Mouse (Mus musculus) midbrain, postnatal 0 days (tissue): ENCODE measurements at regions not wholly inside any gene's neighbourhood (a gene's known extent, or its start where the extent isn't known, plus 50 kb on each side); places are given as distances from the start of the nearest gene placed in this dataset.
"Not testable (repeated sequence)": the region's sequence is repeated elsewhere in the genome, so short reads cannot be mapped to it uniquely, and the experiment has no call there.

Experiments used
- ATAC-seq: fragments of 200-750 bp; cut with Nextera tagmentation; 2 replicates; pipeline ENCODE4 v1.8.0; 2017; ENCODE audit warnings: moderate number of reproducible peaks, mild to moderate bottlenecking, moderate TSS enrichment, moderate library complexity; ENCODE audit not compliant: low FRiP score
- DNase-seq: peaks from one replicate; pipeline ENCODE4 v3.0.0-alpha.2; 2015; ENCODE audit warnings: low spot score
- H3K27ac ChIP-seq: fragments of 300-500 bp; sonication (generic); 2 replicates; pipeline ENCODE4 v1.5.1; 2014; ENCODE audit warnings: low read depth, mild to moderate bottlenecking, low read length, mixed read lengths
- H3K27me3 ChIP-seq: fragments of 300-500 bp; sonication (generic); 2 replicates; pipeline ENCODE4 v1.6.1; 2014; ENCODE audit warnings: low read length, control low read depth, mixed read lengths; ENCODE audit not compliant: insufficient read depth
- H3K36me3 ChIP-seq: fragments of 300-500 bp; sonication (generic); 2 replicates; pipeline ENCODE4 v1.6.1; 2014; ENCODE audit warnings: low read length, control low read depth, mixed read lengths; ENCODE audit not compliant: insufficient read depth
- H3K4me1 ChIP-seq: fragments of 300-500 bp; sonication (generic); 2 replicates; pipeline ENCODE4 v1.6.1; 2014; ENCODE audit warnings: mild to moderate bottlenecking, control low read depth, antibody characterized with exemption, low read length, mixed read lengths; ENCODE audit not compliant: insufficient read depth
- H3K4me2 ChIP-seq: fragments of 300-500 bp; sonication (generic); 2 replicates; pipeline ENCODE4 v1.6.1; 2014; ENCODE audit warnings: low read depth, mild to moderate bottlenecking, low read length, mixed read lengths; ENCODE audit not compliant: poor library complexity, severe bottlenecking
- H3K4me3 ChIP-seq: fragments of 300-500 bp; sonication (generic); 2 replicates; pipeline ENCODE4 v1.5.1; 2014; ENCODE audit warnings: low read depth, mild to moderate bottlenecking, low read length, moderate library complexity
- H3K9ac ChIP-seq: fragments of 300-500 bp; sonication (generic); replicated peaks from 2 replicates; pipeline ENCODE4 v1.6.1; 2014; ENCODE audit warnings: mild to moderate bottlenecking, low read length, moderate library complexity, mixed read lengths; ENCODE audit not compliant: poor library complexity, severe bottlenecking
- H3K9me3 ChIP-seq: fragments of 300-500 bp; sonication (generic); 2 replicates; pipeline ENCODE4 v1.6.1; 2016; ENCODE audit warnings: low read length, control low read depth
- CTCF ChIP-seq: IDR thresholded peaks from 2 replicates; pipeline ENCODE4 v1.5.1; 2016; ENCODE audit warnings: antibody characterized with exemption, mild to moderate bottlenecking
- WGBS: fragments of 180-500 bp; shearing (Covaris S2); extraction: QIAGEN DNeasy Blood & Tissue Kit; methylation state at CpG from one replicate; pipeline ENCODE4 v1.1.7; 2014; 5-methylcytosine and 5-hydroxymethylcytosine counted together

GRCm38 (mm10) chr3:98968811-98969210 is 75.8 kb upstream of the Hao2 start:
- no peak for TF ChIP-seq CTCF
- ATAC-seq = no peak
- Histone ChIP-seq H3K4me2 (no peak overlapping the region), H3K9ac (no peak overlapping the region), H3K36me3 (no peaks in the 10 kb centered on the region), H3K27ac (no peak overlapping the region), H3K4me3 (no peak overlapping the region), H3K27me3 (no peaks in the 10 kb centered on the region), H3K9me3 (no peaks in the 10 kb centered on the region), H3K4me1 (no peaks in the 10 kb centered on the region)
- peak; percentile 46 for DNase-seq
- WGBS = 9% methylated on average over 4 of the region's 4 CpGs

GRCm38 (mm10) chr3:98975777-98976176 is 82.7 kb upstream of the Hao2 start:
- 7% methylated on average over 3 of the region's 3 CpGs for WGBS
- no peak overlapping the region for H3K27ac ChIP-seq
- peak; percentile 75 for TF ChIP-seq CTCF
- no peaks in the 10 kb centered on the region for H3K9me3 ChIP-seq
- H3K36me3 ChIP-seq = no peaks in the 10 kb centered on the region
- DNase-seq = peak; percentile 69
- H3K27me3 ChIP-seq = no peaks in the 10 kb centered on the region
- no peak overlapping the region for H3K4me3 ChIP-seq
- no peaks in the 10 kb centered on the region for H3K4me1 ChIP-seq
- ATAC-seq = no peak
- H3K4me2 ChIP-seq = no peak overlapping the region
- H3K9ac ChIP-seq = no peak overlapping the region

- Histone ChIP-seq H3K4me2 (no peak overlapping the region), H3K36me3 (no peaks in the 10 kb centered on the region), H3K27ac (no peak overlapping the region), H3K4me1 (no peaks in the 10 kb centered on the region), H3K4me3 (no peak overlapping the region), H3K27me3 (no peaks in the 10 kb centered on the region), H3K9ac (no peak overlapping the region), H3K9me3 (no peaks in the 10 kb centered on the region)
- DNase-seq = no peak
- WGBS = 95% methylated on average over 1 of the region's 1 CpGs
- no peak for TF ChIP-seq CTCF
- no peak for ATAC-seq
These were observed 89.7 kb upstream of the Hao2 start for GRCm38 (mm10) chr3:98982787-98983186.

GRCm38 (mm10) chr3:98987266-98987665 is 94.2 kb upstream of the Hao2 start:
- H3K36me3 ChIP-seq, DNase-seq, H3K4me1 ChIP-seq, H3K27ac ChIP-seq, H3K27me3 ChIP-seq, H3K4me2 ChIP-seq, H3K4me3 ChIP-seq, ATAC-seq, H3K9me3 ChIP-seq, H3K9ac ChIP-seq: not testable (repeated sequence)
- 72% methylated on average over 2 of the region's 2 CpGs for WGBS

GRCm38 (mm10) chr3:98990801-98991200 is 97.8 kb upstream of the Hao2 start:
- DNase-seq = peak; percentile 75
- Histone ChIP-seq H3K36me3 (no peaks in the 10 kb centered on the region), H3K9ac (no peak overlapping the region), H3K4me3 (no peak overlapping the region), H3K4me1 (no peaks in the 10 kb centered on the region), H3K27ac (no peak overlapping the region), H3K27me3 (no peaks in the 10 kb centered on the region), H3K9me3 (no peaks in the 10 kb centered on the region), H3K4me2 (no peak overlapping the region)
- peak; percentile 78; the same call in 1 of the 2 replicates for ATAC-seq
- 21% methylated on average over 10 of the region's 10 CpGs for WGBS
- no peak for TF ChIP-seq CTCF

GRCm38 (mm10) chr3:98991276-98991675 is 98.2 kb upstream of the Hao2 start:
- Histone ChIP-seq H3K9me3 (no peaks in the 10 kb centered on the region), H3K9ac (no peak overlapping the region), H3K4me3 (no peak overlapping the region), H3K27me3 (no peaks in the 10 kb centered on the region), H3K4me2 (no peak overlapping the region), H3K36me3 (no peaks in the 10 kb centered on the region), H3K4me1 (no peaks in the 10 kb centered on the region), H3K27ac (no peak overlapping the region)
- no peak for TF ChIP-seq CTCF
- ATAC-seq = no peak
- WGBS = 75% methylated on average over 6 of the region's 6 CpGs
- DNase-seq = no peak

GRCm38 (mm10) chr3:98994086-98994485 is 101.0 kb upstream of the Hao2 start:
- no peaks in the 10 kb centered on the region for H3K36me3 ChIP-seq
- TF ChIP-seq CTCF = no peak
- DNase-seq = peak; percentile 3
- H3K9ac ChIP-seq = no peak overlapping the region
- no peak overlapping the region for H3K27ac ChIP-seq
- H3K4me3 ChIP-seq = no peak overlapping the region
- H3K4me2 ChIP-seq = no peak overlapping the region
- H3K4me1 ChIP-seq = no peaks in the 10 kb centered on the region
- no peaks in the 10 kb centered on the region for H3K27me3 ChIP-seq
- no peak for ATAC-seq
- H3K9me3 ChIP-seq = no peaks in the 10 kb centered on the region
